Mouse (Mus musculus): ENCODE results near the gene Depdc1a.

GRCm38 (mm10) chr3:159548303-159548702, 53.1 kb downstream of the Depdc1a start:
- peak; percentile 52 for TF ChIP-seq CTCF (IDR thresholded peaks at IDR 0.05)
- TF ChIP-seq EP300 (IDR thresholded peaks at IDR 0.05): no peak

All from lung, postnatal 0 days (tissue).